Mouse (Mus musculus): ENCODE measurements around the gene 0610040J01Rik. TPM values are rescaled to one million over a fixed set of nuclear protein-coding genes. Genes with fewer than 3 reads are reported as not detected.

The 0610040J01Rik gene
- polyA plus RNA-seq, 1 experiment from 2014 or later: 5.1 TPM

GRCm38 (mm10) chr5:63816643-63817042 is 4.5 kb downstream of the 0610040J01Rik start:
- Histone ChIP-seq H3K9me3 (ENCODE audit: control insufficient read depth, low read length) (peaks cover 2% of the 10 kb centered on the region; the same call in 1 of the 2 replicates), H3K4me2 (ENCODE audit: low read length) (no peak overlapping the region), H3K27me3 (replicated peaks; ENCODE audit: control insufficient read depth, insufficient read depth, low read length) (peaks cover 7% of the 10 kb centered on the region), H3K9ac (replicated peaks; ENCODE audit: low read depth, low read length) (no peak overlapping the region), H3K4me1 (replicated peaks; ENCODE audit: control insufficient read depth, insufficient read depth, low read length) (peaks cover 5% of the 10 kb centered on the region; the same call in 1 of the 2 replicates), H3K27ac (ENCODE audit: low read length) (no peak overlapping the region), H3K36me3 (ENCODE audit: control insufficient read depth, insufficient read depth) (no peaks in the 10 kb centered on the region), H3K4me3 (replicated peaks; ENCODE audit: low read length) (no peak overlapping the region)
- no peak for ATAC-seq
- WGBS: 85% methylated on average over 7 of the region's 7 CpGs

GRCm38 (mm10) chr5:63817270-63817669 is 5.1 kb downstream of the 0610040J01Rik start:
- peaks cover 6% of the 10 kb centered on the region; the same call in 1 of the 2 replicates for H3K27me3 ChIP-seq (replicated peaks; ENCODE audit: control insufficient read depth, insufficient read depth, low read length)
- WGBS: 66% methylated on average over 5 of the region's 5 CpGs
- no peak for ATAC-seq
- H3K9me3 ChIP-seq (ENCODE audit: control insufficient read depth, low read length): no peaks in the 10 kb centered on the region
- H3K9ac ChIP-seq (replicated peaks; ENCODE audit: low read depth, low read length): no peak overlapping the region
- peaks cover 3% of the 10 kb centered on the region; the same call in 1 of the 2 replicates for H3K4me1 ChIP-seq (replicated peaks; ENCODE audit: control insufficient read depth, insufficient read depth, low read length)
- no peak overlapping the region for H3K4me3 ChIP-seq (replicated peaks; ENCODE audit: low read length)
- H3K36me3 ChIP-seq (ENCODE audit: control insufficient read depth, insufficient read depth): no peaks in the 10 kb centered on the region
- H3K27ac ChIP-seq (ENCODE audit: low read length): no peak overlapping the region
- no peak overlapping the region for H3K4me2 ChIP-seq (ENCODE audit: low read length)

GRCm38 (mm10) chr5:63818975-63819374 is 6.8 kb downstream of the 0610040J01Rik start:
- no peaks in the 10 kb centered on the region for H3K9me3 ChIP-seq (ENCODE audit: control insufficient read depth, low read length)
- no peaks in the 10 kb centered on the region for H3K27me3 ChIP-seq (replicated peaks; ENCODE audit: control insufficient read depth, insufficient read depth, low read length)
- 70% methylated on average over 4 of the region's 4 CpGs for WGBS
- ATAC-seq: no peak
- H3K4me1 ChIP-seq (replicated peaks; ENCODE audit: control insufficient read depth, insufficient read depth, low read length): no peaks in the 10 kb centered on the region
- H3K9ac ChIP-seq (replicated peaks; ENCODE audit: low read depth, low read length): no peak overlapping the region
- H3K36me3 ChIP-seq (ENCODE audit: control insufficient read depth, insufficient read depth): no peaks in the 10 kb centered on the region
- H3K4me3 ChIP-seq (replicated peaks; ENCODE audit: low read length): no peak overlapping the region
- no peak overlapping the region for H3K4me2 ChIP-seq (ENCODE audit: low read length)
- H3K27ac ChIP-seq (ENCODE audit: low read length): no peak overlapping the region

- H3K36me3 ChIP-seq (ENCODE audit: control insufficient read depth, insufficient read depth): no peaks in the 10 kb centered on the region
- no peaks in the 10 kb centered on the region for H3K9me3 ChIP-seq (ENCODE audit: control insufficient read depth, low read length)
- H3K4me2 ChIP-seq (ENCODE audit: low read length): no peak overlapping the region
- ATAC-seq: no peak
- H3K27ac ChIP-seq (ENCODE audit: low read length): no peak overlapping the region
- no peak overlapping the region for H3K4me3 ChIP-seq (replicated peaks; ENCODE audit: low read length)
- no peaks in the 10 kb centered on the region for H3K27me3 ChIP-seq (replicated peaks; ENCODE audit: control insufficient read depth, insufficient read depth, low read length)
- H3K4me1 ChIP-seq (replicated peaks; ENCODE audit: control insufficient read depth, insufficient read depth, low read length): no peaks in the 10 kb centered on the region
- H3K9ac ChIP-seq (replicated peaks; ENCODE audit: low read depth, low read length): no peak overlapping the region
- 82% methylated on average over 6 of the region's 6 CpGs for WGBS
Measured at GRCm38 (mm10) chr5:63819519-63819918, 7.4 kb downstream of the 0610040J01Rik start.

DNA sequence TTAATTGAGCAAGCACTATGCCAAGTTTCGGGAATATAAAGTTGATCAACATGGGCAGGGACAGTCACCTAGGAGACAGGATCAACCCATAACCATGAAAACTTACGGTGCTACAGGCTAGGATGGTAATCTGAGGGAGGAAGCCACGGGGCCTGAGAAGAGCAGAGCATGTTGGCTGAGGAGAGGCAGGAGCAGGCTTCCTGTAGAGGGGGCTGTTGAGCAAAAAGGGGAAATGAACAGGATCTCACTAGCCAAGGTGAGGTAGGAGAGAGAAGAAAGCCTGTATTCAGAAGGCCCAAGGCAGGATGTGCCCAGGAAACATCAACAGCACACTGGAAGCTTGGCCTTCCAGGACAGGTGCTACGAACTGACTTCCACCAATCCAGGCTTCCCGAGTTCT is 9.0 kb downstream of the 0610040J01Rik start:
- no peak for ATAC-seq
- no peak overlapping the region for H3K27ac ChIP-seq (ENCODE audit: low read length)
- WGBS: 90% methylated on average over 5 of the region's 5 CpGs

GRCm38 (mm10) chr5:63821860-63822259 is 9.7 kb downstream of the 0610040J01Rik start:
- 84% methylated on average over 8 of the region's 8 CpGs for WGBS
- Histone ChIP-seq H3K4me1 (replicated peaks; ENCODE audit: control insufficient read depth, insufficient read depth, low read length) (no peaks in the 10 kb centered on the region), H3K9me3 (ENCODE audit: control insufficient read depth, low read length) (no peaks in the 10 kb centered on the region), H3K27ac (ENCODE audit: low read length) (no peak overlapping the region), H3K4me3 (replicated peaks; ENCODE audit: low read length) (no peak overlapping the region), H3K27me3 (replicated peaks; ENCODE audit: control insufficient read depth, insufficient read depth, low read length) (no peaks in the 10 kb centered on the region), H3K4me2 (ENCODE audit: low read length) (no peak overlapping the region), H3K36me3 (ENCODE audit: control insufficient read depth, insufficient read depth) (no peaks in the 10 kb centered on the region), H3K9ac (replicated peaks; ENCODE audit: low read depth, low read length) (no peak overlapping the region)
- ATAC-seq: no peak

More for the DNA sequence above, 9.0 kb downstream of the 0610040J01Rik start:
- no peaks in the 10 kb centered on the region for H3K27me3 ChIP-seq (replicated peaks; ENCODE audit: control insufficient read depth, insufficient read depth, low read length)
- no peak overlapping the region for H3K4me2 ChIP-seq (ENCODE audit: low read length)
- no peak overlapping the region for H3K9ac ChIP-seq (replicated peaks; ENCODE audit: low read depth, low read length)
- H3K4me1 ChIP-seq (replicated peaks; ENCODE audit: control insufficient read depth, insufficient read depth, low read length): no peaks in the 10 kb centered on the region
- H3K9me3 ChIP-seq (ENCODE audit: control insufficient read depth, low read length): no peaks in the 10 kb centered on the region
- no peaks in the 10 kb centered on the region for H3K36me3 ChIP-seq (ENCODE audit: control insufficient read depth, insufficient read depth)
- H3K4me3 ChIP-seq (replicated peaks; ENCODE audit: low read length): no peak overlapping the region

GRCm38 (mm10) chr5:63823362-63824332 is 11.5 kb downstream of the 0610040J01Rik start:
- ATAC-seq: no peak
- Histone ChIP-seq H3K9ac (replicated peaks; ENCODE audit: low read depth, low read length) (no peak overlapping the region), H3K36me3 (ENCODE audit: control insufficient read depth, insufficient read depth) (no peaks in the 10 kb centered on the region), H3K4me2 (ENCODE audit: low read length) (no peak overlapping the region), H3K27me3 (replicated peaks; ENCODE audit: control insufficient read depth, insufficient read depth, low read length) (no peaks in the 10 kb centered on the region), H3K4me3 (replicated peaks; ENCODE audit: low read length) (no peak overlapping the region), H3K4me1 (replicated peaks; ENCODE audit: control insufficient read depth, insufficient read depth, low read length) (no peaks in the 10 kb centered on the region), H3K9me3 (ENCODE audit: control insufficient read depth, low read length) (no peaks in the 10 kb centered on the region), H3K27ac (ENCODE audit: low read length) (no peak overlapping the region)
- WGBS: 61% methylated on average over 10 of the region's 10 CpGs

DNA sequence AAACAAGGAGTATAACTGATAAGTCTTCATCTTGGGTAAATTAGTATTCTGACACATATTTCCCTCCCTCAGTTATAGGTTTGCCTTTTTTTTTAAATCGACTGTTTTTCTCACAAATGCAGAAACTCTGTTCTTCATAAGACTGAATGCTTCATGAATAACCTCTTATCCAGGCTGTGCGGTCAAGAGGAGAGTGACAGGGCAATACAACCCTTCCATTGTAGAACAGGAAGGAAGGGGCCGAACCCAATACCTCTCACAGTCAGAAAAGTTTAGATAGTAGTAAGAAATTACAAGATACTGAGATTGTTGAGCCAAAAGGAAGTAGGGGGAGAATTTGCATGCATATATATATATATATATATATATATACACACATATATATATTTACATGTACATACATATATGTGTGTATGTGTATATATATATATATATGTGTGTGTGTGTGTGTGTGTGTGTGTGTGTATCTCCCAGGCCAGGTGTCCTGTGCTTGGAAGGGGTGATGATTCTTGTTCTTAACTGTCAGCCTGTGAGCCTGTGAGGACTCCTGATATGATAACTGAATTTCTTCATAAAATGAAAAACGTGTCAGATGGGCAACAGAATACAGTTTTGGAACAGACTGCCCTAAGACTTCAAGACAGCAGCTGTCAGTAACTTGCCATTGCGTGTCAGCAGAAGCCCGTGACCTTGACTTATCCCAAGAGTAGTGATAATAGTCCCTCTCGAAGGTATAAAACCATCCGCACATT is 12.6 kb downstream of the 0610040J01Rik start:
- Histone ChIP-seq H3K27ac (ENCODE audit: low read length) (no peak overlapping the region), H3K36me3 (ENCODE audit: control insufficient read depth, insufficient read depth) (no peaks in the 10 kb centered on the region), H3K4me2 (ENCODE audit: low read length) (no peak overlapping the region), H3K27me3 (replicated peaks; ENCODE audit: control insufficient read depth, insufficient read depth, low read length) (no peaks in the 10 kb centered on the region), H3K4me3 (replicated peaks; ENCODE audit: low read length) (no peak overlapping the region), H3K9me3 (ENCODE audit: control insufficient read depth, low read length) (no peaks in the 10 kb centered on the region), H3K4me1 (replicated peaks; ENCODE audit: control insufficient read depth, insufficient read depth, low read length) (no peaks in the 10 kb centered on the region), H3K9ac (replicated peaks; ENCODE audit: low read depth, low read length) (no peak overlapping the region)
- ATAC-seq: no peak
- WGBS: 87% methylated on average over 8 of the region's 8 CpGs

DNA sequence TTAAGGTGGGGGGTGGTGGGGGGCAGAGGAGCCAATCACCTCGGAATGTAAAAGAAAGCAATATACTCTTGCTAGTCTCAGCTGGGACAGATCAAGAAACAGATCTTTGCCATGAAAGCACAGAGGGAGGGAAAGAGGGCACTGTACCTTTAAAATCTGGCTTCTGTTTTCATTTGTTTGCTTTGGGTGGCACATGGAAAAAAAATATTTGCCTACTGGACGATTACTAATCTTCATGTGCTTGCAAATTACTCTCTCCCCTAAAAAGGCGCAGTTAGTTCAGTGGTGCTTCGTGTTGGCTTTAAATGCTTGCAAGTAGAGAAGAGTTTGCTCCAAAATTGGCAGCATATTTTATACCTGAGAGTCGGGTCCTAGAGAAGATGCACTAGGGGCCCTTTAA is 13.7 kb downstream of the 0610040J01Rik start:
- ATAC-seq: no peak
- Histone ChIP-seq H3K27me3 (replicated peaks; ENCODE audit: control insufficient read depth, insufficient read depth, low read length) (no peaks in the 10 kb centered on the region), H3K9ac (replicated peaks; ENCODE audit: low read depth, low read length) (no peak overlapping the region), H3K4me1 (replicated peaks; ENCODE audit: control insufficient read depth, insufficient read depth, low read length) (no peaks in the 10 kb centered on the region), H3K36me3 (ENCODE audit: control insufficient read depth, insufficient read depth) (no peaks in the 10 kb centered on the region), H3K4me2 (ENCODE audit: low read length) (no peak overlapping the region), H3K4me3 (replicated peaks; ENCODE audit: low read length) (no peak overlapping the region), H3K9me3 (ENCODE audit: control insufficient read depth, low read length) (no peaks in the 10 kb centered on the region), H3K27ac (ENCODE audit: low read length) (no peak overlapping the region)
- WGBS: 75% methylated on average over 5 of the region's 5 CpGs
